Mouse (Mus musculus) myocyte (in vitro differentiated cells): ENCODE results near the gene Spryd7. TPM values are rescaled to one million over a fixed set of nuclear protein-coding genes. Genes with fewer than 3 reads are reported as not detected.

ENCODE experiments used
- H3K27me3 ChIP-seq: one replicate; pipeline ENCODE4 v1.6.1; 2011; ENCODE audit not compliant: control insufficient read depth, insufficient read depth, insufficient read length
- H3K36me3 ChIP-seq: one replicate; pipeline ENCODE4 v1.6.1; 2011; ENCODE audit not compliant: control insufficient read depth, insufficient read depth
- H3K4me2 ChIP-seq: one replicate; pipeline ENCODE4 v1.6.1; 2011; ENCODE audit warnings: low read depth, control low read depth
- H3K4me3 ChIP-seq: one replicate; pipeline ENCODE4 v1.5.1; 2011; ENCODE audit warnings: mild to moderate bottlenecking, control low read depth, moderate library complexity
- H3K79me2 ChIP-seq: one replicate; pipeline ENCODE4 v1.6.1; 2011; ENCODE audit not compliant: control insufficient read depth, insufficient read depth
- H3ac ChIP-seq: one replicate; pipeline ENCODE4 v1.6.1; 2011; ENCODE audit not compliant: control insufficient read depth, insufficient read length
- CEBPB ChIP-seq: IDR thresholded peaks from 2 replicates; pipeline ENCODE4 v1.6.1; 2011; ENCODE audit warnings: mild to moderate bottlenecking, moderate library complexity; ENCODE audit not compliant: poor library complexity, insufficient read depth, severe bottlenecking
- E2F4 ChIP-seq: IDR thresholded peaks from one replicate; pipeline ENCODE4 v1.6.1; 2011; ENCODE audit warnings: mild to moderate bottlenecking, control low read depth, moderate library complexity; ENCODE audit not compliant: insufficient read depth
- MAX ChIP-seq: IDR thresholded peaks from one replicate; pipeline ENCODE4 v1.6.1; 2011; ENCODE audit warnings: low read depth, mild to moderate bottlenecking, control low read depth
- MYOD1 ChIP-seq, 3 experiments: IDR thresholded peaks; one replicate each; pipeline ENCODE4 v1.6.1; 2011; ENCODE audit warnings: control low read depth in 2 of 3, low read depth in 2 of 3, mild to moderate bottlenecking in 2 of 3, moderate library complexity in 1 of 3; ENCODE audit not compliant: insufficient read length in 2 of 3, control insufficient read depth in 1 of 3
- MYOG ChIP-seq, 3 experiments: IDR thresholded peaks; one replicate each; pipeline ENCODE4 v1.6.1; 2011; ENCODE audit warnings: control low read depth in 2 of 3, low read depth in 2 of 3, mild to moderate bottlenecking in 2 of 3; ENCODE audit not compliant: insufficient read length in 2 of 3, control insufficient read depth in 1 of 3, insufficient read depth in 1 of 3
- POLR2A ChIP-seq: IDR thresholded peaks from one replicate; pipeline ENCODE4 v1.6.1; 2011; ENCODE audit warnings: low read depth, mild to moderate bottlenecking, control low read depth, moderate library complexity; ENCODE audit not compliant: insufficient read length
- POLR2AphosphoS2 ChIP-seq: IDR thresholded peaks from one replicate; pipeline ENCODE4 v1.6.1; 2011; ENCODE audit warnings: low read depth, control low read depth; ENCODE audit not compliant: insufficient read length
- REST ChIP-seq: IDR thresholded peaks from one replicate; pipeline ENCODE4 v1.6.1; 2011; ENCODE audit warnings: mild to moderate bottlenecking, control low read depth, moderate library complexity; ENCODE audit not compliant: insufficient read depth, insufficient read length
- SRF ChIP-seq: IDR thresholded peaks from one replicate; pipeline ENCODE4 v1.6.1; 2011; ENCODE audit warnings: low read depth; ENCODE audit not compliant: control insufficient read depth, insufficient read length
- TCF12 ChIP-seq: IDR thresholded peaks from one replicate; pipeline ENCODE4 v1.6.1; 2011; ENCODE audit warnings: mild to moderate bottlenecking, control low read depth; ENCODE audit not compliant: poor library complexity, insufficient read depth, severe bottlenecking
- TCF3 ChIP-seq: IDR thresholded peaks from one replicate; pipeline ENCODE4 v1.6.1; 2011; ENCODE audit warnings: low read depth, control low read depth; ENCODE audit not compliant: insufficient read length
- USF1 ChIP-seq: IDR thresholded peaks from one replicate; pipeline ENCODE4 v1.6.1; 2011; ENCODE audit warnings: low read depth, mild to moderate bottlenecking, control low read depth, moderate library complexity
- polyA plus RNA-seq: library from polyadenylated mRNA; unstranded; fragments of >200 nt; fragmentation: generic; extraction: Trizol; gene quantifications from one replicate; pipeline ENCODE4 v1.2.1, GENCODE M21; 2012; ENCODE audit warnings: missing spikeins

The Spryd7 gene
- polyA plus RNA-seq, 1 experiment: 8.7 TPM

DNA sequence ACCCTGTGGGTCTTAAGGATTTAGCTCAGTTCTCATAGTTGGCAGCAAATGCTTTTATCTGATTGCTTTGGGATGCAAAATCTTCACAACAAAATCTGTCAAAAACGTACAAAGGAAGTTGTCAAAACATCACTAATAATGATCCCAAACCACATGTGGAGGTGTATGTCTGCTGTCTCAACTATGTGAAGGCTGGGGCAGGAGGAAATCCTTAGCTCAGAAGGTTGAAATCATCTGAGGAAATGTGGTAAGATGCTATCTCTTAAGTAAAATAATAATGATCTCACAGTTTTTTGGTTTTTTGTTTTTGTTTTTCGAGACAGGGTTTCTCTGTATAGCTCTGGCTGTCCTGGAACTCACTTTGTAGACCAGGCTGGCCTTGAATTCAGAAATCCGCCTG is 20.9 kb downstream of the Spryd7 start:
- TF ChIP-seq SRF (no peak), MYOD1 (IDR thresholded peaks at IDR 0.05; ENCODE audit: control insufficient read depth in 1 of 3, insufficient read length in 2 of 3, low read depth in 2 of 3) (no peak), REST (no peak), CEBPB (no peak), POLR2AphosphoS2 (no peak), TCF3 (no peak)
- Histone ChIP-seq H3K36me3 (peaks cover 14% of the 10 kb centered on the region), H3K4me2 (no peak overlapping the region), H3K27me3 (no peaks in the 10 kb centered on the region), H3K79me2 (no peaks in the 10 kb centered on the region), H3ac (no peak overlapping the region), H3K4me3 (no peak overlapping the region)

DNA sequence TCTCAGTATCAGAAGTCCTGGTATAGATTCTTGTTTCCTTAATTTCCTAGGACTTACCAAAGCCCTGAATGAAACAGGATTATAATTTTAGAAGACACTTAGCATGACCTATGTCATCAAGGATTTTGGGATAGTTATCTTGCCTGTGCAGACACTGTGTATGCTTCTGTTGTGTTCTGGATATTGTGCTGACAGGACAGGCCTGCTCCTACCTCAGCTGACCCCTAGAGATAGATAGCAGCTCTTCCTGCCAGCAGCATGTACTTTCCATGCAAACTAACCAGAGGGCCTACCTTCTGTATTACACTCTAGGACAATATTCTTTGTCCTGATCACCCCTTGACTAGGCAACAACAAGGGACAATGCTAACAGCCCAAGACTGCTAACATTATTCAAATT is 25.7 kb downstream of the Spryd7 start:
- H3K79me2 ChIP-seq: no peaks in the 10 kb centered on the region
- H3K4me2 ChIP-seq: no peak overlapping the region
- peaks cover 14% of the 10 kb centered on the region for H3K36me3 ChIP-seq
- H3K4me3 ChIP-seq: no peak overlapping the region
- TF ChIP-seq CEBPB (no peak), USF1 (no peak), MYOD1 (IDR thresholded peaks at IDR 0.05; ENCODE audit: control insufficient read depth in 1 of 3, insufficient read length in 2 of 3, low read depth in 2 of 3) (no peak), MYOG (IDR thresholded peaks at IDR 0.05; ENCODE audit: control insufficient read depth in 1 of 3, insufficient read depth in 1 of 3, insufficient read length in 2 of 3, low read depth in 2 of 3) (no peak), TCF12 (no peak), E2F4 (no peak), MAX (no peak), POLR2AphosphoS2 (no peak), SRF (no peak), POLR2A (no peak), TCF3 (no peak), REST (no peak)
- H3K27me3 ChIP-seq: no peaks in the 10 kb centered on the region
- H3ac ChIP-seq: no peak overlapping the region

DNA sequence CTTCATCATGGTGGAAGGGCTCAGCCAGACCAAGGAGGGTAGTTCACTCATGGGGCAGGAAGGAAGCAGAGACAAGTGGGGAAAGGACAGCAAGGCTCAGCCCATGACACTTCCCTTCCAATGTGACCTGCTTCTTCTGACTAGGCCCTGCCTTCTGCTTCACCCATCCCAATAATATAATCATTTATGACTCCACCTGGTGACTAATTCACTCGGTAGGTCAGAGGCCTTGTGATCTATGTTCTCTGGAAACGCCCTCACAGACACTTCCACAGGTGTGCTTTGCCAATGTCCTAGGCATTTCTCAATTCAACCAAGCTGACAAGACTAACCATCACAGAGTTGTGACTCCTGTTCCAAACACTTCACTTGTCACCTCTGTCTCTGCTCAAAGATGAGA is 26.3 kb downstream of the Spryd7 start:
- Histone ChIP-seq H3K4me3 (no peak overlapping the region), H3K27me3 (peaks cover 3% of the 10 kb centered on the region), H3K79me2 (no peaks in the 10 kb centered on the region), H3ac (no peak overlapping the region), H3K4me2 (no peak overlapping the region), H3K36me3 (peaks cover 14% of the 10 kb centered on the region)
- TF ChIP-seq TCF3 (no peak), MAX (no peak), CEBPB (no peak), POLR2AphosphoS2 (no peak), SRF (no peak), TCF12 (no peak), REST (no peak), E2F4 (no peak)

DNA sequence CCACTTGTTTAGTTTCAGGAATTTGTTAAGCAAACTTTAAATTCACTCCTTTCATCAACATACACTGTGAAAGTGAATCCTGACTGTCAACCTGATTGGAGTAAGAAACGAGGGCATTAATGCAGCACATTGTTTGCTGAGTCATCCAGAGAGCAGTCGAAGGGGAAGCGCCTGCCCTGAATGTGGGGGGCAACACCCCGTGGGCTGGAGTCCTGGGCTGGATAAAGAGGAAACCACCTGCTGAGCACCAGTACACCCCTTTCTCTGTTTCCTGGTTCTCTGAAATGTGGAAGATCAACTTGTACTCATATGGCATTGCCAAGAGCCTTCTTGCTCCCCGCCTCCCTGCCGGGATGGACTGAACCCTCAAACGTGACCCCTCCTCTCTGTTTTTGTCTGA is 27.2 kb downstream of the Spryd7 start:
- H3K36me3 ChIP-seq: peaks cover 8% of the 10 kb centered on the region
- H3K79me2 ChIP-seq: no peaks in the 10 kb centered on the region
- H3K4me3 ChIP-seq: no peak overlapping the region
- no peak overlapping the region for H3K4me2 ChIP-seq
- TF ChIP-seq TCF12 (no peak), POLR2A (no peak), MYOG (IDR thresholded peaks at IDR 0.05; ENCODE audit: control insufficient read depth in 1 of 3, insufficient read depth in 1 of 3, insufficient read length in 2 of 3, low read depth in 2 of 3) (no peak), CEBPB (no peak), MAX (no peak), E2F4 (no peak), POLR2AphosphoS2 (no peak)
- no peak overlapping the region for H3ac ChIP-seq
- H3K27me3 ChIP-seq: peaks cover 6% of the 10 kb centered on the region

DNA sequence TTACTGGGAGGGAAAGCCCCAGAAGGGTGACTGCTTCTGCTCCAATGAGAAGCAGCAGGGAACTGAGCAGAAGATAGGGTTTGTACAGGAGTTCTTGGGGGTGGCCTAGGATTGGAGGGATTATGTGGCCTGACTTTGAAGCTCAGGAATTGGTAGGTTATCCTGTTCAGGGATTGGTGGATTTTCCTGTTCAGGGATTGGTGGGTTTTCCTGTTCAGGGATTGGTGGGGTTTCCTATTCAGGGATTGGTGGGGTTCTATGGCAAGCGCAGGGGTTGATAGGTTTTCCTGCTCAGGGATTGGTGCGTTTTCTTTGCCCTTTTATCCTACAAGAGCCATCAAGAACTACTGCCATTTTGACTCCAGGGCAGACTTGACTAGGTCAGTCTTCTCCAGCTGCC is 30.7 kb downstream of the Spryd7 start:
- Histone ChIP-seq H3K27me3 (peaks cover 6% of the 10 kb centered on the region), H3K4me3 (no peak overlapping the region), H3K36me3 (no peaks in the 10 kb centered on the region), H3ac (no peak overlapping the region), H3K4me2 (no peak overlapping the region), H3K79me2 (no peaks in the 10 kb centered on the region)
- no peak for TF ChIP-seq POLR2A
- TF ChIP-seq TCF12: no peak
- TF ChIP-seq USF1: no peak
- no peak for TF ChIP-seq MYOG (IDR thresholded peaks at IDR 0.05; ENCODE audit: control insufficient read depth in 1 of 3, insufficient read depth in 1 of 3, insufficient read length in 2 of 3, low read depth in 2 of 3)
- TF ChIP-seq MAX: no peak
- no peak for TF ChIP-seq REST
- TF ChIP-seq TCF3: no peak
- TF ChIP-seq SRF: no peak

DNA sequence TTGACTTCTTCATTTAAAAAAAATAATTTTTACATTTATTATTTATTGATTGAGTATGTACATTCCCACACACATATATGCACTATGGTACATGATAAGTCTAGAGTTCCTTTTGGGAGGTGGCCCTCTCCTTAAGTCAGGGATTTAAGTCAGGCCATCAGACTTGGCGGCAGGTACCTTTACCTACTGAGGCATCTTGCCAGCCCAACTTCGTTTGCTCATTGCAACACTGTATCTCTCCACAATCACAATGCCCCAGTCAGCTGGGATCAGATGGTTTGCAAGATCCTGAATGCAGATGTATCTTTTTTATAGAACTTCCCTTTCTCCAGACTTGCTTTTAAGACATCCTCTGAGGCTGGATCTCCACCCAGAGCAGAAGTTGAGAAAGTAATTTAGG is 32.9 kb downstream of the Spryd7 start:
- Histone ChIP-seq H3K27me3 (peaks cover 6% of the 10 kb centered on the region), H3K4me2 (no peak overlapping the region), H3K36me3 (no peaks in the 10 kb centered on the region), H3K4me3 (no peak overlapping the region), H3ac (no peak overlapping the region), H3K79me2 (no peaks in the 10 kb centered on the region)
- TF ChIP-seq MYOG (IDR thresholded peaks at IDR 0.05; ENCODE audit: control insufficient read depth in 1 of 3, insufficient read depth in 1 of 3, insufficient read length in 2 of 3, low read depth in 2 of 3): no peak
- no peak for TF ChIP-seq CEBPB
- no peak for TF ChIP-seq SRF
- no peak for TF ChIP-seq MYOD1 (IDR thresholded peaks at IDR 0.05; ENCODE audit: control insufficient read depth in 1 of 3, insufficient read length in 2 of 3, low read depth in 2 of 3)
- TF ChIP-seq MAX: no peak
- TF ChIP-seq USF1: no peak
- TF ChIP-seq REST: no peak
- TF ChIP-seq TCF12: no peak
- no peak for TF ChIP-seq E2F4
